Mouse (Mus musculus) stomach, postnatal 0 days (tissue): ENCODE measurements at regions not wholly inside any gene's neighbourhood (a gene's known extent, or its start where the extent isn't known, plus 50 kb on each side); places are given as distances from the start of the nearest gene placed in this dataset.

Source experiments
- CTCF ChIP-seq: IDR thresholded peaks from 2 replicates; pipeline ENCODE4 v1.5.1; 2016; ENCODE audit warnings: antibody characterized with exemption, low read depth, mild to moderate bottlenecking, moderate library complexity
- EP300 ChIP-seq: optimal IDR thresholded peaks from 2 replicates; pipeline ENCODE3; 2016; ENCODE audit warnings: antibody characterized with exemption

DNA sequence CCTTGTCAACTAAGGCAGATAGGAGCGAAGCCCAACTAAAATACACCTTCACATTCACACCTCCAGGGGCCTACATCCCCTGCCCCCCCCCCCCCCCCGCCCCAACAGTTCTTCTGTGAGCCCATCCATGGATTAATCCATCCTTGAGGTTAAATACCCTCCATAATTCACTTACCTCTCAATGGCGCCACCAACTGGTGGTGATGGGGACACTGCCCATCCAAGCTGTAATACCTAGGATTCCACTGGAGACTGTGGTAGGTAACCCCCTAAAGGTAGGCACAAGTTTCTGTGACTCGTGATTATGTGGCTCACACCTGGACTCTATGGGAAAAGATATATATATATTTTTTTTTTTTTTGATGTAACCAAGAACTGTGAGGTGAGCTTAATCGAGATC, 216.4 kb upstream of the Sdk2 start:
- TF ChIP-seq CTCF (peak; percentile 74), EP300 (no peak)
